Mouse (Mus musculus): ENCODE results near the gene Cirbp. TPM values are rescaled to one million over a fixed set of nuclear protein-coding genes. Genes with fewer than 3 reads are reported as not detected.

Cirbp gene
- polyA plus RNA-seq, 1 experiment = 50.2 TPM

DNA sequence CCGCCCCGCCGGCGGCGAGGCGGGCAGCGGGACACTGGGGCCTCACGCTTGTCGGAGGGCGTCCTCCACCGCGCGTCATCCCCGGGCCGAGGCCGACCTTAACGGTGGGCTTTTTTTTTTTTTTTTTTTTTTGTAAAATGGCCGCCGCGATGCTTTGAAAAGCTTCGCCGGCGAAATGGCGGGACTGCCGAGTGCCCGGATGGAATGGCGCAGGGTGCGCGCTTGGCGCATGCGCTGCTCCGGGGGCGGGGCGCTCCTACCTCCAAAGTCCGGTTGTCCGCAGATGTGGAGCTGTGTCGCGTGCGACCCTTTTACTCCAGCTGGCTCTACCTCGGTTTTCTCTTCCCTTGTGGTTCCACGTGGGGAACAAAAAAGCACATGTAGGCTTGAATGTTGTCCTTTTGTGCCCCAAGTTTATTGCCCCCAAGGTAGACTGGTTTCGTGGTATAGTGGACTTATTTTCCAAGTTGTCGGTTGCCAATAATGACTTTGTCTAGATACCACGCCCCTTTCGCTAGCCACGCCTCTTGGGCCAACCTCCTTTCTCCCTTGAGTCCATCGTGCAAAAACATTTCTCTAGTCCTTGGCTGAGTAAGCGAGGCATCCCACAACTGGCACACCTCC, 2.4 kb downstream of the Cirbp start:
- peaks cover 12% of the 10 kb centered on the region for H3K4me1 ChIP-seq (ENCODE audit: control insufficient read depth, insufficient read depth, low read length)
- no peak for TF ChIP-seq POLR2A (IDR thresholded peaks at IDR 0.05; ENCODE audit: low read depth, low read length)
- no peak for TF ChIP-seq CTCF (IDR thresholded peaks at IDR 0.05; ENCODE audit: borderline replicate concordance, insufficient read depth, low read length)
- H3K4me3 ChIP-seq (ENCODE audit: insufficient read depth, low read length) = peak overlapping the region; percentile 90
- peak overlapping the region; percentile 85 for H3K27ac ChIP-seq (ENCODE audit: insufficient read depth, low read length)

DNA sequence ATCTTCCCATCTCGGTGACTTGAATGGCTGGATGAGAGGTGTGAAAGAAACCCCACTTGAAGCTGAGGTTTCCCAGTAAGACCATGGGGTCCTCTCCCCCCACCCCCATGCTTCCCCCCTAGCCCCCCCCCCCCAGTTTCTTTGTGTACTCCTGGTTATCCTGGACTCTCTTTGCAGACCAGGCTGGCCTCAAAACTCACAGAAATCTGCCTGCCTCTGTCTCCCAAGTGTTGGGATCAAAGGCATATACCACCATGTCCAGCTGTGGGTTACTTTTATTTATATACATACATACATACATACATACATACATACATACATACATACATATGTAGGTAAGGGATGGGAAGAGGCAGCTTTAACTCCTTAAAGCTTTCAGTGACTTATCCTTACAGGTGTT, 3.3 kb downstream of the Cirbp start:
- H3K27ac ChIP-seq (ENCODE audit: insufficient read depth, low read length) = no peak overlapping the region
- H3K4me3 ChIP-seq (ENCODE audit: insufficient read depth, low read length) = peak overlapping the region; percentile 90; the same call in 1 of the 2 replicates
- TF ChIP-seq POLR2A (IDR thresholded peaks at IDR 0.05; ENCODE audit: low read depth, low read length) (no peak), CTCF (IDR thresholded peaks at IDR 0.05; ENCODE audit: borderline replicate concordance, insufficient read depth, low read length) (no peak)
- peaks cover 10% of the 10 kb centered on the region for H3K4me1 ChIP-seq (ENCODE audit: control insufficient read depth, insufficient read depth, low read length)

DNA sequence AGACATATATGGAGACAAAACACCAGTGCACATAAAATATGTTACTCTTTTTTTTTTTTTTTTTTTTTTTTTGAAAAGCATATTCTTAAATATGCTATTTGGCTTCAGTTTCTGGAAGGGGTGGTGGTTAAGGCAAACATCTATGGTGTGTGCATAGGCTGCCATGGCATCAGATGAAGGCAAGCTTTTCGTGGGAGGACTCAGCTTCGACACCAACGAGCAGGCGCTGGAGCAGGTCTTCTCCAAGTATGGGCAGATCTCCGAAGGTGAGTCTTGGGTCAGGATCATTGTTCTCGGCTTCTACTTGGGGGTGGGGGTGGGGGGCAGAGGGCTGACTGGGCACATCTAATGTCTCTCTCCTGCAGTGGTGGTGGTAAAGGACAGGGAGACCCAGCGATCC, 3.9 kb downstream of the Cirbp start:
- Histone ChIP-seq H3K27ac (ENCODE audit: insufficient read depth, low read length) (no peak overlapping the region), H3K4me3 (ENCODE audit: insufficient read depth, low read length) (no peak overlapping the region), H3K4me1 (ENCODE audit: control insufficient read depth, insufficient read depth, low read length) (peaks cover 9% of the 10 kb centered on the region; the same call in 1 of the 2 replicates)
- no peak for TF ChIP-seq POLR2A (IDR thresholded peaks at IDR 0.05; ENCODE audit: low read depth, low read length)
- no peak for TF ChIP-seq CTCF (IDR thresholded peaks at IDR 0.05; ENCODE audit: borderline replicate concordance, insufficient read depth, low read length)

DNA sequence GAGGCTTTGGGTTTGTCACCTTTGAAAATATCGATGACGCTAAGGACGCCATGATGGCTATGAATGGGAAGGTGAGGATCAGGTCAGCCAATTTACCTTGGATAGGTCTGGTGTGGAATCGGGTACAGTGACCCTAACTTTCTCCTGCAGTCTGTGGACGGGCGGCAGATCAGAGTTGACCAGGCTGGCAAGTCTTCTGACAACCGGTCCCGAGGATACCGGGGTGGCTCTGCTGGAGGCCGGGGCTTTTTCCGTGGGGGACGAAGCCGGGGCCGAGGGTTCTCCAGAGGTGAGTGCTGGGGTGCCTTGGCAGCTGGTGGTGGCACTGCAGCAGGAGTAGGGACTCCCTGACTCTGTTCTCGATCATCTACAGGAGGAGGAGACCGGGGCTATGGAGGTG, 4.3 kb downstream of the Cirbp start:
- Histone ChIP-seq H3K4me3 (ENCODE audit: insufficient read depth, low read length) (no peak overlapping the region), H3K27ac (ENCODE audit: insufficient read depth, low read length) (no peak overlapping the region), H3K4me1 (ENCODE audit: control insufficient read depth, insufficient read depth, low read length) (peaks cover 9% of the 10 kb centered on the region; the same call in 1 of the 2 replicates)
- TF ChIP-seq POLR2A (IDR thresholded peaks at IDR 0.05; ENCODE audit: low read depth, low read length) = no peak
- TF ChIP-seq CTCF (IDR thresholded peaks at IDR 0.05; ENCODE audit: borderline replicate concordance, insufficient read depth, low read length) = no peak

DNA sequence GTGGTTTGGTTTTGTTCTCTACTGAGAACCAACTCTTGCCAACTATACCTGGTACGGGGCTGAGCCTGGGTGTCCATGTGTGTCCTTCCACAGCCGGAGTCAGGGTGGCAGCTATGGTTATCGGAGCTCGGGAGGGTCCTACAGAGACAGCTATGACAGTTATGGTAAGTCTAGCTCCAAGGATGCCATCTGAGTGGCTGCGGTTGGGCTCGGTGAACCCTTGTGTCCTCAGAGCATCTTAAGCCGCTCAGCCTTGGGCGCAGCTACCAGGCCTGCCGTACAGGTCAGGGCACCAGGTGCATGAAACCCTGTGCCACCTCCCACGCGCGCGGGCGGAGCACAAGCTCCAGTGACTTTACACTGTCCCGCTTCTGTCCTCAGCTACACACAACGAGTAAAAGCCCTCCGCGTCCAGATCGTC, 4.8 kb downstream of the Cirbp start:
- TF ChIP-seq CTCF (IDR thresholded peaks at IDR 0.05; ENCODE audit: borderline replicate concordance, insufficient read depth, low read length) = no peak
- TF ChIP-seq POLR2A (IDR thresholded peaks at IDR 0.05; ENCODE audit: low read depth, low read length) = no peak
- H3K4me1 ChIP-seq (ENCODE audit: control insufficient read depth, insufficient read depth, low read length) = peaks cover 9% of the 10 kb centered on the region; the same call in 1 of the 2 replicates
- no peak overlapping the region for H3K27ac ChIP-seq (ENCODE audit: insufficient read depth, low read length)
- no peak overlapping the region for H3K4me3 ChIP-seq (ENCODE audit: insufficient read depth, low read length)

DNA sequence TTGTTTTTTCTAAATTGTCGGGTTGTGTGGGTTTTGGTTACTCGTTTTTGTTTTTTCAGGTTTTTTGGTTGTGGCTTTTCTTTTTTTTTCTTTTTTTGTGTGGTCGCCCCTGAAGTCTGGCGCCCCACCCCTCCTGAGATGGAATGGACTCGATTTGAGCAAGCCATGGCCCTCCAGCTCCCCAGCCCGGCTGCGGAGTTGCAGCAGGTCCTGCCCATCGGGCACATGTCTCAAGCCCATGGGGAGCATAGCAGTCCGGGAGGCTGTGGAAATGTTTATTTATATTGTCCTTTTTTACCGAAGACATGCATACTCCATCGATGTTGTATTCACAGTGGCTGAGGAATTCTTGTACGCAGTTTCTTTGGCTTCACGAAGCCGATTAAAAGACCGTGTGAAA, 5.5 kb downstream of the Cirbp start:
- Histone ChIP-seq H3K4me3 (ENCODE audit: insufficient read depth, low read length) (no peak overlapping the region), H3K4me1 (ENCODE audit: control insufficient read depth, insufficient read depth, low read length) (peaks cover 9% of the 10 kb centered on the region; the same call in 1 of the 2 replicates), H3K27ac (ENCODE audit: insufficient read depth, low read length) (no peak overlapping the region)
- TF ChIP-seq CTCF (IDR thresholded peaks at IDR 0.05; ENCODE audit: borderline replicate concordance, insufficient read depth, low read length) (no peak), POLR2A (IDR thresholded peaks at IDR 0.05; ENCODE audit: low read depth, low read length) (no peak)

DNA sequence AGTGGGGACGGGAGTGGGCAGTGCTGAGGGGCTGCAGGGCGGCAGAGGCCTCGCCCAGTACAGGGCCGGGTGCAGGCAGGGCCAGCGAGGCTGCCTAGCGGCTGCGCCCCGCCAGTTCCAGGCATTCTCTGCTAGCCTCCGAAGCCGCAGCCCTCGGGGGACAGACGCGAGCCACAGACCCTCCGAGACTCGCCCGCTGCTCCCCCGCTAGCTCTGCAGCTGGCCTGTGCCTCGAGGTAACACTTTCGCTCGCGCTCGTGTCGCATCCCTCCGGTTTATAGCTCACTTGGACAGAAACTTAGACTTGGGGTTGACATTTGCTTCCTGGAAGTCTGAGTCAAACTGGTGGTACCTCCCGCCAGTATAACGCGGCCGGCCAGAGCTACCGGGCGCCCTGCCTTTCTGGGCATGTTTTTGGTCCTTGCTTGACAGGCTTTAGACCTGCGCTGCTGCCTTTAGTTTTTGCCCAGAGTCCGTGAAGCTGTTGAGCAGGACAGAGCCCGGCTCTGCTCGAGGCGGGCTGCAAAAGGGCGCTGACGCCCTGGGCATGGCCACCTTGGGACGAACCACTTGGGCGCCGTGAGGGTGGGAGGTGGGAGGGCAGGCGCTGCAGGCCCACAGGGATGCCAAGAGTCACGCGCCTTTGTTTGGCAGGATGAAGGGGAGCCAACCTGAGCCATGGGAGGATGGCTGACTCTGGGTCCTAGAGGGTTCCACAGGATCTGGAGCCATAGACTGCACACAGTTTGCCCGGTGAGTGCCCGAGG, 6.2 kb downstream of the Cirbp start:
- Histone ChIP-seq H3K27ac (ENCODE audit: insufficient read depth, low read length) (no peak overlapping the region), H3K4me1 (ENCODE audit: control insufficient read depth, insufficient read depth, low read length) (peaks cover 6% of the 10 kb centered on the region; the same call in 1 of the 2 replicates), H3K4me3 (ENCODE audit: insufficient read depth, low read length) (no peak overlapping the region)
- TF ChIP-seq CTCF (IDR thresholded peaks at IDR 0.05; ENCODE audit: borderline replicate concordance, insufficient read depth, low read length) (no peak), POLR2A (IDR thresholded peaks at IDR 0.05; ENCODE audit: low read depth, low read length) (0 out of 2 replicates have a peak, but pooled peaks have one; percentile 27)

DNA sequence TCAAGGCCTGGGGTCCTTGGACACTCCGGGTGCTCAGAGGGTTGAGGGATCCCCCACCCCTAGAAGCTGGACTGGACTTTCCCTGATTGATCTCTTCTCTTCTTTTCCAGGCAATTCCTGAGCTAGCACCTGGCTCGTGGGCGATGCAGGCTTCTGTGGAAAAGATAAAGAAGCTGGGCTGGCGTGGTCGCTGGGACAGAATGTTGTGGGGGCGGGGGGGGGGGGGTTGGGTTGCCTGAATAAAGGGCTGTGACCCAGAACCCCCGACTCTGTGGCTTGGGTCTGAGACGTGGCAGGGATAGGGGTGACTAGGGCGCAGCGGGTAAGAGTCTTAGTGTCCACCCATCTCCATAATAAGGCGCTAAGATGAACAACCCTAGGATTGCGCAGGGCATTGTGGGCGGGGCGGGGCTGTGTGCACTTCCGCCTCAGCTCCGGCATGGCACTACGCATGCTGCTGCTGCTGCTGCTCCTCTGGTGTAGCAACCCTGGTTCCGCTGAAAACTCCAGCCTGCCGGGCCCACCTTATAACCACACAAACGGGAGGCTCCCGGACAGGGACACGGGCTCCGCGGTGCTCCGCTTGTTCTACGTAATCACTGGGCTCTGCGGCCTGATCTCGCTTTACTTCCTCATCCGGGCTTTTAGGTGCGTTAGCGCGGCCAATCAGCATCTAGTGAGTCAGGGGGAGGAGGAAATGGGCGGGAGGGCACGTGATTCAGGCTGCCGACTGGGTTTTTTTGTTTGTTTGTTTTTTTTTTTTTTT, 6.9 kb downstream of the Cirbp start, which contains the start of gene 1600002K03Rik:
Gene 1600002K03Rik, plus strand, starts transcription at position 418 of the 766 bp plus-strand sequence.
- Histone ChIP-seq H3K4me1 (ENCODE audit: control insufficient read depth, insufficient read depth, low read length) (peaks cover 8% of the 10 kb centered on the region; the same call in 1 of the 2 replicates), H3K4me3 (ENCODE audit: insufficient read depth, low read length) (peak within 1 kb of the TSS; percentile 65), H3K27ac (ENCODE audit: insufficient read depth, low read length) (peak within 1 kb of the TSS; percentile 89)
- TF ChIP-seq POLR2A (IDR thresholded peaks at IDR 0.05; ENCODE audit: low read depth, low read length) (peak; percentile 66), CTCF (IDR thresholded peaks at IDR 0.05; ENCODE audit: borderline replicate concordance, insufficient read depth, low read length) (no peak)

DNA sequence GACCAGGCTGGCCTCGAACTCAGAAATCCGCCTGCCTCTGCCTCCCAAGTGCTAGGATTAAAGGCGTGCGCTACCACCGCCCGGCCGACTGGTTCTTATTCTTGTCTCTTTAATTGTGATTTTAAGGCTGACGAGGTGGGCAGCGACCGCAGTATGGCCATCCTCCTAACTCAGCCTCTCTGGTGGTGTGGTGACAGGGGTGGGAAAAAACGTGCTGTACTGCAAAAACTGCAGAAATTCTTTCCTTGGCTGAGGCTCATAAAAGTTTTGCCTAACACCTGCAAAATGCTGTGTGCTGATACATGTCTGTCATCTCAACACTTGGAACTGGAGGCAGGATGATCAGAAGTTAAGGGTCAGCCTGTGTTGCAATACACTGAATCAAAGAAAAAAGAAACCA, 7.6 kb downstream of the Cirbp start:
- H3K4me1 ChIP-seq (ENCODE audit: control insufficient read depth, insufficient read depth, low read length) = peaks cover 11% of the 10 kb centered on the region; the same call in 1 of the 2 replicates
- peak overlapping the region; percentile 30 for H3K4me3 ChIP-seq (ENCODE audit: insufficient read depth, low read length)

More for the DNA sequence above, 7.6 kb downstream of the Cirbp start:
- TF ChIP-seq POLR2A (IDR thresholded peaks at IDR 0.05; ENCODE audit: low read depth, low read length) (no peak), CTCF (IDR thresholded peaks at IDR 0.05; ENCODE audit: borderline replicate concordance, insufficient read depth, low read length) (no peak)
- peak overlapping the region; percentile 37; the same call in 1 of the 2 replicates for H3K27ac ChIP-seq (ENCODE audit: insufficient read depth, low read length)
